Mouse (Mus musculus) MEL (cell line): ENCODE results near the gene Tubal3. TPM values are rescaled to one million over a fixed set of nuclear protein-coding genes. Genes with fewer than 3 reads are reported as not detected.
A peak's percentile ranks its signal among the peaks of the same experiment; 100 is the strongest.

ENCODE experiments used
- DNase-seq: peaks from one replicate; pipeline ENCODE4 v3.0.0; 2011; ENCODE audit warnings: low read depth, low spot score
- H3K27ac ChIP-seq: 2 replicates; pipeline ENCODE4 v1.5.1; 2012; ENCODE audit warnings: low read depth, mild to moderate bottlenecking, control low read depth, low read length, moderate library complexity; ENCODE audit not compliant: control insufficient read depth
- H3K27me3 ChIP-seq, 2 experiments: fragments of 150-350 bp in 1 of 2; sonication (generic) in 1 of 2; 2 replicates each; pipeline ENCODE4 v1.6.1; 2012; ENCODE audit warnings: low read length in 2 of 2, mild to moderate bottlenecking in 2 of 2, improper control_type of control experiment in 1 of 2, moderate library complexity in 1 of 2; ENCODE audit not compliant: insufficient read depth in 2 of 2, control insufficient read depth in 1 of 2
- H3K36me3 ChIP-seq, 2 experiments: 2 replicates each; pipeline ENCODE4 v1.6.1; 2012 to 2014; ENCODE audit warnings: low read length in 2 of 2, improper control_type of control experiment in 1 of 2, inconsistent platforms in 1 of 2, mild to moderate bottlenecking in 1 of 2; ENCODE audit not compliant: insufficient read depth in 2 of 2, control insufficient read depth in 1 of 2
- H3K4me1 ChIP-seq, 2 experiments: fragments of 150-350 bp in 1 of 2; sonication (generic) in 1 of 2; 2 replicates each; pipeline ENCODE4 v1.6.1; 2012; ENCODE audit warnings: low read length in 2 of 2, improper control_type of control experiment in 1 of 2, mild to moderate bottlenecking in 1 of 2; ENCODE audit not compliant: insufficient read depth in 2 of 2, control insufficient read depth in 1 of 2
- H3K4me3 ChIP-seq, 2 experiments: fragments of 150-350 bp in 1 of 2; sonication (generic) in 1 of 2; 2 replicates each; pipeline ENCODE4 v1.5.1; 2012; ENCODE audit warnings: low read depth in 2 of 2, low read length in 2 of 2, mild to moderate bottlenecking in 2 of 2, moderate library complexity in 2 of 2, control low read depth in 1 of 2, improper control_type of control experiment in 1 of 2; ENCODE audit not compliant: control insufficient read depth in 1 of 2, insufficient read depth in 1 of 2
- H3K79me2 ChIP-seq: 2 replicates; pipeline ENCODE4 v1.6.1; 2012; ENCODE audit warnings: mild to moderate bottlenecking, low read length, moderate library complexity; ENCODE audit not compliant: control insufficient read depth, poor library complexity, insufficient read depth
- H3K9ac ChIP-seq: 2 replicates; pipeline ENCODE4 v1.6.1; 2012; ENCODE audit warnings: low read depth, mild to moderate bottlenecking, control low read depth, low read length, moderate library complexity; ENCODE audit not compliant: control insufficient read depth, poor library complexity, severe bottlenecking
- H3K9me3 ChIP-seq: fragments of 150-350 bp; sonication (generic); replicated peaks from 2 replicates; pipeline ENCODE4 v1.6.1; 2012; ENCODE audit warnings: mild to moderate bottlenecking, low read length, improper control_type of control experiment, moderate library complexity; ENCODE audit not compliant: insufficient read depth
- CHD1 ChIP-seq: IDR thresholded peaks from 2 replicates; pipeline ENCODE4 v1.6.1; 2012; ENCODE audit warnings: low read depth, mild to moderate bottlenecking, inconsistent platforms, low read length, improper control_type of control experiment
- CHD2 ChIP-seq: IDR thresholded peaks from 2 replicates; pipeline ENCODE4 v1.6.1; 2011; ENCODE audit warnings: low read length, improper control_type of control experiment
- CTCF ChIP-seq, 3 experiments: IDR thresholded peaks in 2 of 3; conservative IDR thresholded peaks in 1 of 3; 2 replicates each; pipeline ENCODE4 v1.5.1; 2011 to 2012; ENCODE audit warnings: low read length in 3 of 3, low read depth in 2 of 3, mild to moderate bottlenecking in 2 of 3, improper control_type of control experiment in 1 of 3, inconsistent platforms in 1 of 3, mixed read lengths in 1 of 3, moderate library complexity in 1 of 3; ENCODE audit not compliant: control insufficient read depth in 1 of 3, insufficient read depth in 1 of 3, poor library complexity in 1 of 3, severe bottlenecking in 1 of 3
- E2F4 ChIP-seq: IDR thresholded peaks from 2 replicates; pipeline ENCODE4 v1.6.1; 2011; ENCODE audit warnings: low read depth, low read length, improper control_type of control experiment, borderline replicate concordance
- ELF1 ChIP-seq: IDR thresholded peaks from 2 replicates; pipeline ENCODE4 v1.6.1; 2014; ENCODE audit warnings: low read depth, mild to moderate bottlenecking, inconsistent platforms, low read length, improper control_type of control experiment, moderate library complexity
- EP300 ChIP-seq, 2 experiments: IDR thresholded peaks; 2 replicates each; pipeline ENCODE4 v1.6.1; 2011; ENCODE audit warnings: improper control_type of control experiment in 2 of 2, low read length in 2 of 2, low read depth in 1 of 2, mild to moderate bottlenecking in 1 of 2
- ETS1 ChIP-seq: IDR thresholded peaks from 2 replicates; pipeline ENCODE4 v1.6.1; 2012; ENCODE audit warnings: low read depth, mild to moderate bottlenecking, inconsistent platforms, low read length, improper control_type of control experiment, moderate library complexity
- GABPA ChIP-seq: IDR thresholded peaks from 2 replicates; pipeline ENCODE4 v1.6.1; 2012; ENCODE audit warnings: low read depth, mild to moderate bottlenecking, inconsistent platforms, low read length, improper control_type of control experiment, moderate library complexity
- GATA1 ChIP-seq: IDR thresholded peaks from 2 replicates; pipeline ENCODE4 v1.6.1; 2011; ENCODE audit warnings: low read depth, low read length, improper control_type of control experiment
- HCFC1 ChIP-seq: IDR thresholded peaks from 2 replicates; pipeline ENCODE4 v1.6.1; 2012; ENCODE audit warnings: low read depth, mild to moderate bottlenecking, inconsistent platforms, low read length, improper control_type of control experiment, moderate library complexity
- KAT2A ChIP-seq: conservative IDR thresholded peaks from 2 replicates; pipeline ENCODE4 v1.6.1; 2012; ENCODE audit warnings: low read depth, low read length, improper control_type of control experiment, inconsistent platforms
- MAX ChIP-seq: IDR thresholded peaks from 2 replicates; pipeline ENCODE4 v1.6.1; 2011; ENCODE audit warnings: low read length, improper control_type of control experiment
- MAZ ChIP-seq: IDR thresholded peaks from 2 replicates; pipeline ENCODE4 v1.6.1; 2012; ENCODE audit warnings: low read depth, mild to moderate bottlenecking, inconsistent platforms, low read length, improper control_type of control experiment
- MEF2A ChIP-seq: IDR thresholded peaks from 2 replicates; pipeline ENCODE4 v1.6.1; 2014; ENCODE audit warnings: low read depth, mild to moderate bottlenecking, inconsistent platforms, low read length, improper control_type of control experiment; ENCODE audit not compliant: poor library complexity, insufficient replicate concordance, severe bottlenecking; ENCODE audit errors: extremely low read depth
- MXI1 ChIP-seq: IDR thresholded peaks from 2 replicates; pipeline ENCODE4 v1.6.1; 2011; ENCODE audit warnings: mild to moderate bottlenecking, low read depth, low read length, improper control_type of control experiment
- MYB ChIP-seq: IDR thresholded peaks from 2 replicates; pipeline ENCODE4 v1.6.1; 2011; ENCODE audit warnings: mild to moderate bottlenecking, low read depth, low read length, improper control_type of control experiment
- MYC ChIP-seq: IDR thresholded peaks from 2 replicates; pipeline ENCODE4 v1.6.1; 2011; ENCODE audit warnings: low read depth, mild to moderate bottlenecking, low read length, improper control_type of control experiment, moderate library complexity
- NELFE ChIP-seq: IDR thresholded peaks from 2 replicates; pipeline ENCODE4 v1.6.1; 2011; ENCODE audit warnings: low read depth, low read length, improper control_type of control experiment
- NRF1 ChIP-seq: IDR thresholded peaks from 2 replicates; pipeline ENCODE4 v1.6.1; 2014; ENCODE audit warnings: low read depth, mild to moderate bottlenecking, inconsistent platforms, low read length, improper control_type of control experiment, moderate library complexity; ENCODE audit not compliant: poor library complexity, insufficient read depth, severe bottlenecking
- POLR2A ChIP-seq, 2 experiments: IDR thresholded peaks; 2 replicates each; pipeline ENCODE4 v1.6.1; 2011 to 2012; ENCODE audit warnings: low read length in 2 of 2, mild to moderate bottlenecking in 2 of 2, control low read depth in 1 of 2, improper control_type of control experiment in 1 of 2, low read depth in 1 of 2, moderate library complexity in 1 of 2; ENCODE audit not compliant: control insufficient read depth in 1 of 2, insufficient read depth in 1 of 2, poor library complexity in 1 of 2
- POLR2AphosphoS2 ChIP-seq: IDR thresholded peaks from 2 replicates; pipeline ENCODE4 v1.6.1; 2011; ENCODE audit warnings: low read length, improper control_type of control experiment
- POLR2AphosphoS5 ChIP-seq: IDR thresholded peaks from 2 replicates; pipeline ENCODE4 v1.6.1; 2012; ENCODE audit warnings: low read depth, borderline replicate concordance, mild to moderate bottlenecking, inconsistent platforms, low read length, moderate library complexity, mixed read lengths
- RAD21 ChIP-seq: IDR thresholded peaks from 2 replicates; pipeline ENCODE4 v1.6.1; 2011; ENCODE audit warnings: mild to moderate bottlenecking, low read depth, low read length, improper control_type of control experiment
- RCOR1 ChIP-seq: IDR thresholded peaks from 2 replicates; pipeline ENCODE4 v1.6.1; 2012; ENCODE audit warnings: low read depth, mild to moderate bottlenecking, inconsistent platforms, low read length, improper control_type of control experiment
- SIN3A ChIP-seq: IDR thresholded peaks from 2 replicates; pipeline ENCODE4 v1.6.1; 2012; ENCODE audit warnings: low read length, improper control_type of control experiment, inconsistent platforms
- SMC3 ChIP-seq: IDR thresholded peaks from 2 replicates; pipeline ENCODE4 v1.6.1; 2011; ENCODE audit warnings: low read depth, low read length, improper control_type of control experiment
- TAL1 ChIP-seq: IDR thresholded peaks from 2 replicates; pipeline ENCODE4 v1.6.1; 2012; ENCODE audit warnings: mild to moderate bottlenecking, inconsistent platforms, low read length, moderate library complexity, mixed read lengths
- TBP ChIP-seq: IDR thresholded peaks from 2 replicates; pipeline ENCODE4 v1.8.0; 2011; ENCODE audit warnings: low read depth, low read length, improper control_type of control experiment
- TCF12 ChIP-seq: IDR thresholded peaks from 2 replicates; pipeline ENCODE4 v1.6.1; 2014; ENCODE audit warnings: low read depth, mild to moderate bottlenecking, inconsistent platforms, low read length, improper control_type of control experiment, moderate library complexity
- UBTF ChIP-seq: IDR thresholded peaks from 2 replicates; pipeline ENCODE4 v1.6.1; 2012; ENCODE audit warnings: low read depth, mild to moderate bottlenecking, inconsistent platforms, low read length, improper control_type of control experiment, moderate library complexity, borderline replicate concordance; ENCODE audit not compliant: insufficient read depth
- USF1 ChIP-seq: IDR thresholded peaks from 2 replicates; pipeline ENCODE4 v1.6.1; 2014; ENCODE audit warnings: low read depth, mild to moderate bottlenecking, inconsistent platforms, low read length, improper control_type of control experiment, moderate library complexity
- USF2 ChIP-seq, 2 experiments: IDR thresholded peaks; 2 replicates each; pipeline ENCODE4 v1.6.1; 2011 to 2012; ENCODE audit warnings: improper control_type of control experiment in 2 of 2, low read length in 2 of 2, borderline replicate concordance in 1 of 2, inconsistent platforms in 1 of 2, low read depth in 1 of 2, mild to moderate bottlenecking in 1 of 2; ENCODE audit not compliant: insufficient read depth in 1 of 2
- ZC3H11A ChIP-seq: IDR thresholded peaks from 2 replicates; pipeline ENCODE4 v1.6.1; 2012; ENCODE audit warnings: low read depth, mild to moderate bottlenecking, inconsistent platforms, low read length, improper control_type of control experiment
- ZKSCAN1 ChIP-seq: IDR thresholded peaks from 2 replicates; pipeline ENCODE4 v1.6.1; 2012; ENCODE audit warnings: low read depth, mild to moderate bottlenecking, inconsistent platforms, low read length, improper control_type of control experiment, moderate library complexity
- ZMIZ1 ChIP-seq: IDR thresholded peaks from 2 replicates; pipeline ENCODE4 v1.6.1; 2012; ENCODE audit warnings: low read depth, mild to moderate bottlenecking, inconsistent platforms, low read length, improper control_type of control experiment, moderate library complexity
- ZNF384 ChIP-seq: IDR thresholded peaks from 2 replicates; pipeline ENCODE4 v1.6.1; 2012; ENCODE audit warnings: low read depth, mild to moderate bottlenecking, inconsistent platforms, low read length, improper control_type of control experiment
- polyA plus RNA-seq, 2 experiments: library from polyadenylated mRNA; stranded (reverse) in 1 of 2; unstranded in 1 of 2; fragments of >175 nt in 1 of 2; fragments of >200 nt in 1 of 2; gene quantifications; 2 replicates each; pipeline versions ENCODE4 v1.2.1 to v1.2.4; 2012; ENCODE audit warnings: low replicate concordance in 2 of 2, low read depth in 1 of 2; ENCODE audit not compliant: insufficient read length in 2 of 2, insufficient read depth in 1 of 2, missing spikeins in 1 of 2
- total RNA-seq: library from RNA; depleted of rRNA; stranded (reverse); fragments of 300-350 nt; gene quantifications from 2 replicates; pipeline ENCODE4 v1.2.3, GENCODE M21; 2012

Tubal3 gene
- total and polyA plus RNA-seq, 3 experiments, result not detected

DNA sequence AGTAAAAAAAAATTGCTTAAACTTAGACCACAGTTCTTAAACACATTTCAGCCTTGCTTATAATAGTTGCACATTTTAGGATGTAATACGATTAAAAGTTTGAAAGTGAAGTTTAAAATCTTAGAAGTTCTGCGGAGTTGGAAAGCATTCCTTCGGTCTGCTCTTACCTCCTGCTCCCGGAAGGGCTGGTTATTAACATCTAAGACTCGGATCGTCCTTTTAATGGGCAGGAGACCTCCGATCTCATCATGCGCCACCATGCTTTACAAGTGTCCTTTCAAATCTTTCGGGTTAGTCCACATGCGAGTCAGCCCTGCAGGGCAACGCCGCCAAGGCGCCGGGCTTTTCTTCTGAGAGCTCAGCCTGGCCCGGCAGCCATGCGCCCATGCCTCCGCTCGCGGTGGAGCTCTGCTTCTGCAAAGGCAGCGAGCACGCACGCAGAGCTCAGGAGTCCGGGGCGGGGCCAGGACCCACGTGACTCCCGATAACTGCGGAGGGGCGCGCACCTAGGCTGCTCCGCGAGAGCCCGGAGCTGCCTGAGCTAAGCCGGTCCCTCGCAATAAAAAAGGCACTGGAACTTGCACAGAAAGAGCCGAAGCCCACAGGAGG is 24.8 kb upstream of the Tubal3 start:
- H3K79me2 ChIP-seq, result peaks cover 27% of the 10 kb centered on the region
- H3K27ac ChIP-seq, result peak overlapping the region; percentile 81
- H3K36me3 ChIP-seq, result peaks cover 4 to 21% of the 10 kb centered on the region in 2 experiments
- no peak for TF ChIP-seq UBTF
- peak; percentile 50 to 76; a peak in 3 of 4 replicates for TF ChIP-seq USF2 (IDR thresholded peaks at IDR 0.05; ENCODE audit: borderline replicate concordance in 1 of 2, insufficient read depth in 1 of 2, low read depth in 1 of 2, low read length in 2 of 2)
- peak; percentile 34; the same call in 1 of the 2 replicates for TF ChIP-seq NRF1
- peak; percentile 83; the same call in 1 of the 2 replicates for TF ChIP-seq MYC
- TF ChIP-seq POLR2A (IDR thresholded peaks at IDR 0.05; ENCODE audit: control insufficient read depth in 1 of 2, insufficient read depth in 1 of 2, low read depth in 1 of 2, low read length in 2 of 2, poor library complexity in 1 of 2), result peak; percentile 97 to 99
- TF ChIP-seq HCFC1, result peak; percentile 63
- TF ChIP-seq POLR2AphosphoS5, result no peak
- peak; percentile 93 for TF ChIP-seq MXI1
- TF ChIP-seq CTCF (IDR thresholded peaks at IDR 0.05 in 2 of 3, conservative IDR thresholded peaks at IDR 0.05 in 1 of 3; ENCODE audit: control insufficient read depth in 1 of 3, insufficient read depth in 1 of 3, low read depth in 2 of 3, low read length in 3 of 3, poor library complexity in 1 of 3, severe bottlenecking in 1 of 3), result 0 out of 6 replicates have a peak, but pooled peaks of 1 of the 3 experiments have one; percentile 5
- TF ChIP-seq ELF1, result peak; percentile 34; the same call in 1 of the 2 replicates
- TF ChIP-seq RAD21, result no peak
- TF ChIP-seq E2F4, result no peak
- no peak for TF ChIP-seq ZKSCAN1
- 0 out of 2 replicates have a peak, but pooled peaks have one; percentile 26 for TF ChIP-seq ETS1
- TF ChIP-seq MYB, result no peak
- no peak for TF ChIP-seq MEF2A
- TF ChIP-seq NELFE, result peak; percentile 97
- TF ChIP-seq KAT2A, result no peak
- TF ChIP-seq CHD2, result no peak
- peak; percentile 97 for TF ChIP-seq POLR2AphosphoS2
- TF ChIP-seq GATA1, result peak; percentile 25; the same call in 1 of the 2 replicates
- peak; percentile 87 for TF ChIP-seq SIN3A
- TF ChIP-seq TAL1, result no peak
- TF ChIP-seq EP300 (IDR thresholded peaks at IDR 0.05; ENCODE audit: low read depth in 1 of 2, low read length in 2 of 2), result 0 out of 4 replicates have a peak, but pooled peaks of 1 of the 2 experiments have one; percentile 5
- TF ChIP-seq GABPA, result no peak
- no peak for TF ChIP-seq MAZ
- no peak for TF ChIP-seq ZC3H11A
- TF ChIP-seq RCOR1, result no peak
- peak; percentile 92 for TF ChIP-seq MAX
- no peak for TF ChIP-seq ZNF384
- peak; percentile 94; the same call in 1 of the 2 replicates for TF ChIP-seq ZMIZ1
- peak; percentile 73 for TF ChIP-seq TCF12
- peak; percentile 97 for TF ChIP-seq USF1
- TF ChIP-seq TBP, result peak; percentile 76
- no peak for TF ChIP-seq SMC3
- peak; percentile 63; the same call in 1 of the 2 replicates for TF ChIP-seq CHD1

More for the DNA sequence above, 24.8 kb upstream of the Tubal3 start:
- Histone ChIP-seq H3K9ac (peak overlapping the region; percentile 98), H3K27me3 (no peaks in the 10 kb centered on the region), H3K4me3 (peak overlapping the region; percentile 70 to 98), H3K4me1 (peaks cover 2 to 4% of the 10 kb centered on the region in 2 experiments; a peak in 2 of 4 replicates), H3K9me3 (no peaks in the 10 kb centered on the region)
- peak; percentile 95 for DNase-seq
